Mouse (Mus musculus): ENCODE measurements around the gene Gnptab.

Gene Gnptab

DNA sequence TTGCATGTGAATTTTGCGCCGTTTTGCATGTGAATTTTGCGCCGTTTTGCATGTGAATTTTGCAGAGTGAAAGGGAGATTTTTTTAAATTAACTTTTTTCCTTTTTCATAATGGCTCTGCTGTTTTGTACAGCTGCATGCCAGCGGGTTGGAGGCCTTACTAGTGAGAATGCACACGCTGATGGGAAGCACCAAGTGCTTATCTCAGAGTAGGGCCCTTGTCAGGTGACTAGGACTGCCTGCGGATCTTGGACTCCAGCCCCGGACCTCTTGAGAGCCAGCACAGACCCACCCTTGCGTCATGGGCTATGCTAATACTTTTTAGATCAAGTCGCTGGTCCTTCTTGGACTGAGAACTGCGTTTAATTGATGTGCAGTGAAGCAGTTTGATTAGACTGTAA lies 1.1 kb downstream of the Gnptab start:
- peak; percentile 26 for DNase-seq

DNA sequence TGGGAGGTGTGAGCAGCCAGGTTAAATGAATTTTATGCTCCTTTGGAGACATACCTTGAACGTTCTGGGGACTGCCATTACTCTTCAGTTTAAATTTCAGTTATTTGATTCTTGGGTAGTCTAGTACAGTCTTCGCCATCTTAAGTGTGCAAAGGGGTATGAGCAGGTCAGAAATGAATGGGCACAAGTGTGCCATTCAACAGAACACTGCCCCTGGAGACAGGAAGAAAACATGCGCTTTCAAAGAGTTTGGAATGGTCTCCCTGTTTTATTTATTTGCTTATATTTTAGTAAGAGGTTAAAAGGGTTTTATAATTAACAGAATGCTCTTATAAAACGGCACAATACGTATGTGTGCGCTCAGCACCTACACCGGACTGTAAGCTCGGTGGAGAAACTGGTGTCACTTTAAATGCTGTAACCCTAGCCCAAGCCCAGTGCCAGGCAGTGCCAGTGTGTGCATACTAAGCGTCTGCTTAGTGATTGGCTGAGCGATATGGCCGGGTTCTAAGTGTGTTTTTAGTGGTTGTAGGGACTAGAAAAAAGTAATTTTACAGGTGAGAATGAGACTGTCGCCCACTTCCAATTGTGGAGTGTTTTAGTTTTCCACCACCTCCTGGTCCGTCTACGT lies 1.6 kb downstream of the Gnptab start:
- no peak for DNase-seq

DNA sequence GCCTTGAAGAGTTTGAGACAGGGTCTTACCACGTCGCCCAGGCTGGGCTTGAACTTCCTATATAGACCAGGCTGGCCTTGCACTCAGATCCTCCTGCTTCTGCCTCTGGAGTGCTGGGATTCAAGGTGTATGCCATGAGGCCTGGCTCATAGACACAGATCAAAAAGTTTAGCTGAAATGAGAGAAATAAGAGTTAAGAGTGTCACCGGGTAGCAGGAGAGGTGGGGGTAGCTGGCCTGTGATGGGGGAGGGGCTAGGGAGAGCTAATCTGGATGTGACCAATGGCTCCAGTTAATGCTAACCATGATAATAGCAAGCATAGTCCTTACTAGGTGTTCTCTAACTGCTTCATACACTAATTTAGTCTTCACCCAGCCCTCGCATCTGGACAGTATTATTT lies 2.4 kb downstream of the Gnptab start:
- no peak for DNase-seq

DNA sequence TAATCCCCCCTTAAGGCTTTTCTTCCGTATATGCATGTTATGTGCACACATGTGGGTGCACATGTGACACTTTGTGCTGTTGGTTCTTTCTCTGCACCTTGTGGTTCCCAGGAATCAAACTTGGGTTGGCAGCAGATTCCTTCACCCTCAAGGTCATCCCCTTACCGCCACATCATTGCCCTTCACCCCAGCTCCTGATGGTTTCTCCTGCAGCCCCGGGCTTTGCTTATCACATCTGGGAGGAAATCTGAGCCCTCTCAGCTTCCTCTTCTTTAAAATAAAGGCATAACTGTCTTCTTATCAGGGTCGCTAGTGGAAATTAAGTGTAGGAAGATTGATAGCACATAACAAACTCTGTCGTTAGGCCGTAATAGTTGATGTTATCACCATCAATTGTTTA lies 3.1 kb downstream of the Gnptab start:
- no peak for DNase-seq

DNA sequence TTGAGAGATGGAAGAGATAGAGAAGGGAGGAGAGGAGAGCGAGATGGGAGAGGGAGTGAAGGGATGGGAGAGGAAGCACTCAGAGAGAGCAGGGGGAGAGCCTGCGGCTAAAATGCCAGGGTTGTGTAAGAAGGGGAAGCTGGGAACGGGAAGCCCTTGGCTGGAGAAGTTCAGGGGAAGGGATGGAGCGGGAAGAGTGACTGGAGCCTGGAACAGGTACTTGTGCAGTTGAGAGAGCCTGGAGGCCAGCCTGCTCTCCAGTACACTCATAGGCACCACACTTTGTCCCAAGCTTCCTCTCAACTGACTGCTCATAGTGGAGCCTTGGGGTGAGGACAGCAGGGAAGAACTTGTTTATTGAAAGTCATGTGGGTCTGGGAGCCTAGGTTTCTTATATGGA lies 4.5 kb downstream of the Gnptab start:
- DNase-seq: no peak

DNA sequence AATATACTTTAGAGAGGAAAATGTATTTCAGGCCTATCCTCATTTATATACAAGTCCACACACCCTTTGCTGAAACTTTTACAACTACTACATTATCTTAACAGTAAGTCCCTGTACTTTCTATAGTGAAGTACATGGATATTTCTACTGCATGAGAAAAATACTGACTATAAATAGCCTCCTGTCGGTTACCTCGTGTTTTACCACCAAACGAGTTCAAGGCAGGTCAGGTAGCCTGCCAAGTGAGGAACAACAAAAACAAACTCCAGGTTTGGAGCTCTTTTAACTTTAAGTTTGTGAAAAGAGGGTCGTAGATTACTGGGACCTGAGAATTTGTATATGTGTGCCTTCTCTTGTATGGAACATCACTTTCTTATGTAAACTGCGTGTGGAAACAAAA lies 5.1 kb downstream of the Gnptab start:
- no peak for DNase-seq

DNA sequence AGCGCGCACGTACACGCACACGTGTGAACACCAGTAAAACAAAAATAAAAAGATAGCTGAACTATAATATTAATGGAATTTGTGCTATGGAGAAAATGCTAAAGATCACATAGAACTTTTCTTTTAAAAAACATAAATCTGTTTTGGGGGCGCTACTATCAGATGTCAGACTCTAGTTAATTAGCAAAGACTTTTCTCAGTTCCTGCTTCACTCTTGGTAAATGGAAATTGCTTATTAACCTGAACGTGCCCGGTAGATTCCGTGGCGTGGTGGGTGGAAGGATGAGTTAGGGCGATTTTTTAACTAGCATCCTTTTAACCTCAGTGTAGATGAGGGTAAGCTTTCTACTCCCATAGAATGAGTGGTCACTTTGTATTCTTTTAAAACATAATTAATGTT lies 6.4 kb downstream of the Gnptab start:
- DNase-seq: no peak

DNA sequence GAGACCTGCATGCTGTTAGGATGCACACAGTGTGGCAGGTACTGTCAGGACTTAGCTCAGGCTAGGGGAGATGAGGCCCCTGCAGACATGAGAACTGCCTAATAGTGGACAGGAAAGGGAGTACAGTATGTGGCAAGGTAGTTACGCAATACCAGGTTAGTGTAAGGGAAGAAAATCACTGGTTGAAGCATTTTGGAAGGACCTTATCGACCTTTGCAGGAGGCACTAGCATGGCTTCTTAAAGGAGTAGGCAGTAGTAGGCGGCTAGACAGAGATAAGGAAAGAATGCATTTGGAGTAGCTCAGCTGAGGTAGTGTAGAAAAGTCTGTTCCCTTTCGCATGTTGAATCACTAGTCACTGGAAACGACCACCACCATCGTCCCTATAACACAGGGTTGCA lies 6.8 kb downstream of the Gnptab start:
- DNase-seq: no peak

DNA sequence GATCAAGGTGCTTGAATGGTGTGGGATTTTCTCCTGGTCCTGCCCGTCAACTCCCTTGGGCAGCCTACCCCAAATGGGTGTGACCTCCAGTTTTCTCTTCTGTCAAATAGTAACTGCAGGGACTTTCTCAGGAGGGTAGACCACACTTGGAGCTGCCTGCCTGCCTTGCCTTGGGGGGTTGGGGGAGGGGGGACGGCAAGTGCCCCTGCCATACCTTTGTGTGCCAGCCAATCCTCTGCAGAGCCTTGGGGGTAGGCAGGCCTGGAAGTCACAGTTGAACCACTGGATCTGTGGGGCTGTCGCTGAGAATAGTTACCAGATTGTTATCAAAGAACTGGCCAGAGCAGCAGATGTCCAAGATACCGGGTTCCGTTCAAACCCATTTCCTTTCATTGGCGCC lies 7.3 kb downstream of the Gnptab start:
- no peak for DNase-seq

DNA sequence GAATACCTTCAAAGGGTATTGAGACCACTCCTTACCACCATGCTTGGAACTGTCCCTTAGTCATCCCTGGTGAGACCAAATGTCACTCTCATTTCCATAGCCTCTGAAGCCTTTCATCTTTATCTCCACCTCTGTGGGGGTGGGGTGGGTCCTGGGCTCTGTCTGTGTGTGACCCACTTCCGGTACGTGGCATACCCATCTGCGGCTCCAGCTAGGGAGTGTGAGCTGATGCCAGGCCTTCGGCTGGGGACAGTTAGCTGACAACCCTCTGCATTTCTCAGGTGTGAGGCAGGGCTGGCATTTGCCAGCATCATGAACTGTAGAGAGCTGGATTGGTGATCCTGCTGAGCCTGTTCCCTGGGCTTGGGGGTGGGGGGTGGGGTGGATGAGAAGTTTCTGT lies 10.6 kb downstream of the Gnptab start:
- peak; percentile 83 for DNase-seq

DNA sequence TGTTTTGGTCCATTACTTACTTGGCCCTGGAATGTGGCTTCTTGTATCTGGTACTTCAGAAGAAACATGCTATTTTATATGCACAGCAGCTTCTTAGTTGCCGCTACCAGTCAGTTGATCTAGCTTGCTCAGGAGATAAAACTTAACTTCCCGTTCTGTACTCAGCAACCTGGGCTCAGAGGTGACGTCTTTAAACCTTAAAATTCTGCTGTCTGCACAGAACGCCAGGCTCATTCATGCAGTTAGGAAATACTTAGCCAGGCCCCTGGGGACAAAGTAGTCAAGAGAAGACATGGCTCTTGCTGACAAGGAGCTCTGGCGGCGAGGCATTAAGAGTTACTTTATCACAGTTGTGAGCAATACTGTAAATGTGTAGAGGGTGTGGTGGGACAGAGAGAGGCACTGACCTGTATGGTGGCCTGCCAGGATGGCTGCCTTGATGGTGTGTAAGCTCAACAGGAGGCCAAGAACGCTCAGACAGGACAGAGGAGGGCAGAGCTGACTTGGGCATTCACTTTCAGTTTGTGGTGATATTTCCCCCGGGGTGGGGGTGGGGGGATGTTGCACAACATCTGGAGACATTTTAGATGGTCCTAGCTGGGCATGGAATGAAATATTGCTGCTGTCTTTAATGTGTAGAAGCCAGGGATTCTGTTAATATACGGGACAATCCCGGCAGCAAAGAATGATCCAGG lies 11.3 kb downstream of the Gnptab start:
- peak; percentile 30 for DNase-seq

DNA sequence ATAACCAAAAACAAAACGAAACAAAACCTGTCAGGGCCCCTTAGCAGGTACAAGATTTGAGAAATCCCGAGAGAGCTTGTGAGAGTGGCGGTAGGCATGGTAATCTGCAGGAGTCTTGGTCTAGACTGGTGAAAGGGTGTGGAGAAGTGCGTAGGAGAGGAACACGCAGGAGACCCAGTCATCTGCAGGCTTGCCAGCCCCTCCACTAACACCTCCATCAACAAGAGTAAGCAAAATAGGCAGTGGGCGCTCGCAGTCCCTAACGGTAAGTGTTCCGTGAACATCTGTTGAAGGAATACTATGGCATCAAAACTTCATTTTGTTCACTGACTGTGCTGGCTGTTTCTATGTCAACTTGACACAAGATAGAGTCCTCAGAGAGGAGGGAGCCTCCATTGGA lies 12.6 kb downstream of the Gnptab start:
- no peak for DNase-seq

DNA sequence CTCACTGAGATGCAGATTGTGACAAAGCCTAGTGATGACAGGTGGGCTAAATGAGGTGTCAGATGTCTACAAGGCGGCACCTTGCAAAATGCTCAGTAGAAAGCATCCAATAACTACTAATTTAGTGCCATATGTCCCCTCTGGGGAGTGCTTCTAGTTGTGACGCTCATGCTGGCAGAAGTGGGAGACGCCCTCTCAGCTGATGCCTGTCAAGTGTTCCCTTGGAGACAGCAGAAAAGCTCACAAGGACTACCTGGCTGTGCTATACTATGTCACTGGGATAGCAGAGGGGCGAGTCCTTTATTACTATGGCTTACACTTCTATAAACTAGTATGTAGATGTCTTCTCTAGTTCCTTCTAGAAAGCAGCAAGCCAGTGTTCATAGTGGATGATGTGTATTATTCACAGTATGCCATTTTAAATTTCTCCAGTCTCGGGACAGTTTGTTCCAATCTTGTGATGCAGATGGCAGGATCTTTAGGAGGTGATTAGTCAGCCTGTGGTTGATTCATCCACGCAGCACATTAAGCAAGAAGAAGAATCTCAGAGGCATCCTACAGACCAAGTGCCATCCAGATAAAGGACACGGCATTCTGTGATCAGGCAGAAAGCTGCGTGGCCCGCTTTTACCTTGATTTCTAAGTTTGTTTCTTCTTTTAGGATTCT lies 13.4 kb downstream of the Gnptab start:
- no peak for DNase-seq

DNA sequence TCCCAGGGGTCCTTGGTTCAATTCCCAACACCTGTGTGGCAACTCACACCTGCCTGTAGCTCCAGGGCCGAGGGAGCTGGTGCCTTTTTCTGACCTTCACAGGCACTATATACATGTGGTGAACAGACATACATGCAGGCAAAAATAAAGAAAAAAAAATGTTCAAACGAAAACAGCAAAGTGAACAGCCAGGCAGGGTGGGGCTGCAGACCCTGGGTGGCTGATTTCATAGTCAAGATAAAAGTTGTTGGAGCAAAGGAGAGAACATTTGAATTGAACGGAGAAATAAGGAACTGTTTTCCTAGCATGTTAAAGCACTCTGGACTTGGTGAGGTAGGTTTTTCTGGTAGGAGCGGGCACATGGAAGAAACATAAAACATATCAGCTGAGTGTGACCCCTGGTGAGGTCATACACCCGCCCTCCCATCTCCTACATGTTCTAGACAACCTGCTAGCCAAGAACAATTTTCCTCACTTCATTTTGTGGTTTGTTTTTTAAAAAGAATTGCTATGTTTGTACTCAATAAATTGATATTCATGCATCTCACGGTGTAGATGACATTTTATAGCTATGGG lies 19.8 kb downstream of the Gnptab start:
- no peak for DNase-seq

DNA sequence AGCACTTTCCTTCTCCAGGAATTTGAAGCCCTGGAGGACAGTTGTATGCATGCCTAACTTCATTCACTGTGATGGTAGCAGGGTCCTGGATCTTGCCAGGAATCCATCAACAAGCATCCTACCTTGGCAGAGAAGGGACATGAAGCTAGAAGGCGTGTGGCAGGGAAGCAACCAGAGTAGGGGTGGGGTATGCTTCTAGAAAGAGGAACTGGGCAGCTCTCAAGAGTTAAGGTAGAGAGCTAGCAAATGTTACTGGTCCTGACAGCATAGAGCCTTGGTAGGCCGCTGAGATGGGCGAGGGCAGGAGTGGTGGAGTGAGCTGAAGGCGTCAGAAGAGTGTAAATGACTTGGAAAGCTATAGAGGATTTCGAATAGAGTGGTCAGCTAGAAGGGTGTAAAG lies 20.3 kb downstream of the Gnptab start:
- no peak for DNase-seq

DNA sequence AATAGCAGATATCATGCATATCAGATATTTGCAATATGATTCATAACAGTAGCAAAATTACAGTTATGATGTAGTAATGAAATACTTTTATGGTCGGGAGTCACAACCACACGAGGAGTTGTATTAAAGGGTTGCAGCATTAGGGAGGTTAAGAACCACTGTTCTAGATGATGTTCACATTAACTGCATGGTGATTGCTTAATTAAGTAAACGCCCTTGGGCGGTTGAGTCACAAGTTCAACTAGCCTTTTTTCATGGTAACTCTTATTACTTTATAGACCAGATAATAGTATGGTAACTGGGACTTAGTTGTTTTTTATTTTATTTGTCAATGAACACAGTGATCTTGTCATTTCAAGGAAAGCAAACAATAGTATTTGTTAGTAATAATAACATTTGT lies 24.1 kb downstream of the Gnptab start:
- DNase-seq: no peak

DNA sequence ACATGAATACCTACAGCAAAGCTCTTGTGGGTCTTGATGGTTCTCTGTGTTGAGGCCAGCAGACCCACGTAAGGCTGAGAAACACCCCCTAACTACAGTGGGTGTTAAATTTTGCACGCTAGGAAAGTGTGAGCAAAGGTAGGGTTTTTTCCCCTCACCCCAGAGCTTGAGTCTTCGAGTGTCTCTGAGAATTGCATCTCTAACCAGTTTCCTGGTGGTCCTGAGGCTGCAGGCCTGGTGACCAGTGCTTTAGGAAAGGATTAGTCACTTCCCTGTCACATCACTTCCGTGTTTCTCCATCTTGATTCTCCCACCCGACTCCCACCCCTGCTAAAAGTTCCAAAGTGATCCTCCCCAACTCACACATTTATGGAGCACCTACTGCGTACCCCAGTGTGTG lies 25.3 kb downstream of the Gnptab start:
- no peak for DNase-seq

DNA sequence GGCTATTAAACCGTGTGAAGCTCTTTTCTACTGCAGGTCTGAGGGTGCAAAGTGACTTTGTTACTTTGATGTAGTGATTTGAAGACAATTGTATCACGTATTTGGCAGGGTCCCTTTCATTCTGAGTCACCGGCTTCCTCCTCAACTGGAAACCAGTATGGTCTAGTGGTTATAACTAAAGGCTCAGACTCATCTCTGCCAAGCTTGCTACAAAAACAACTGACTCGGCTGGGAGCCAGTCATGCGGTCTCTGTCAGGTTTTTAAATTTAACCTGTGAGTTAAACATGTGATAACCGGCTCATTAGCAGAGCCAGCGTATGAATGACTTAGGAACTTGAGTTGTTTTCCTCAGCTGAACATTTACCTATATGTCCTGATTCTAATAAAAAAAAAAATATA lies 26.9 kb downstream of the Gnptab start:
- no peak for DNase-seq

DNA sequence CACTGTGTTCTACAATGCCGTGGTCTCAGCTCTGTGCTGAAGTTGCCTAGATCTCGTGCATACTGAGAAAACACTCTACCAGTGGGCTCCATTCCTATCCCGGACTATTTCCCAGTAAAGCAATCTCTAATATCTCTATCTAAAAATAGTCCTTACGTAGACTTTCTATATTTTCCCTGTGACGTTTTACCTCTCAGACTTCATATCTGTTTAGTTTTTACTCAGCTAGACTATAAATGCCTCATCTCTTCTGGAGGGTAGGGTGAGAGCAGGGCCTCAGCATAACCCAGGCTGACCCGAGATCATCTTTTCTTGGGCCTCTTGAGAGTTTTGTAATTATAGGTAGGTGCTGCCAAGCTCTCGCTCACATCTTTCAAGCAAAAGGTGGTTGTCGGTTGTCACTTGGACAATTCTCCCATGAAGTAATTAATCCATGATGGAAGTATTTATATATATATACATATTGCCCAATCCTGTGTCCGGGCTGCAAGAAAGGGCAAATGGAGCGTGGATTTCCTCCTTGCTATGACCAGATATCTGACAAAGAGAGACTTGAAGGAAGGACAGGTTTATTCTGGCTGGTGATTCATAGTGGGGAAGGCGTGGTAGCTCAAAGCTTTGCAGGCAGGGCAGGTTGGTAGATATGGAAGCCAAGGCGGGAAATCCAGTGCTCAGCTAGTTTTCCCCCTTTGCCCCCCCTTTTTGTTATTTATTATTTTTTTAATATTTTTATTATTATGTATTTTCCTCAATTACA lies 29.1 kb downstream of the Gnptab start:
- DNase-seq: no peak

DNA sequence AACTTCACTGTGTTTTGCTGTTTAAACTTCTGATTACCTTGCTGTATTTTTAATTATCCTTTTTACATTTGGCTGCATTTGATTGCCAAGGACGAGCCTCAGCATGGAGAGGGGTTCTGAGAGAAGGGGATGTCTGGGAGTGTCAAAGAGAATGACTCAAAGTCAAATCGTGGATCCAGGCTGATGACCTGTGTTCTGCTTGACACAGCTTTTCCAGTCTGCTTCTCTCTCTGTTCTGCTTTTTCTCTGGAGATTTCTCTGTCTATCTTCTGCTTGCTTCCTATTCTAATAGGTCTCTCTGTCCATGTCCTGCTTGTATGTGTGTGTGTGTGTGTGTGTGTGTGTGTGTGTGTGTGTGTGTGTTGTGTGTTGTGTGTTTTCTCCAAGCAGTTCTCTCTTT lies 30.8 kb downstream of the Gnptab start:
- DNase-seq: no peak

DNA sequence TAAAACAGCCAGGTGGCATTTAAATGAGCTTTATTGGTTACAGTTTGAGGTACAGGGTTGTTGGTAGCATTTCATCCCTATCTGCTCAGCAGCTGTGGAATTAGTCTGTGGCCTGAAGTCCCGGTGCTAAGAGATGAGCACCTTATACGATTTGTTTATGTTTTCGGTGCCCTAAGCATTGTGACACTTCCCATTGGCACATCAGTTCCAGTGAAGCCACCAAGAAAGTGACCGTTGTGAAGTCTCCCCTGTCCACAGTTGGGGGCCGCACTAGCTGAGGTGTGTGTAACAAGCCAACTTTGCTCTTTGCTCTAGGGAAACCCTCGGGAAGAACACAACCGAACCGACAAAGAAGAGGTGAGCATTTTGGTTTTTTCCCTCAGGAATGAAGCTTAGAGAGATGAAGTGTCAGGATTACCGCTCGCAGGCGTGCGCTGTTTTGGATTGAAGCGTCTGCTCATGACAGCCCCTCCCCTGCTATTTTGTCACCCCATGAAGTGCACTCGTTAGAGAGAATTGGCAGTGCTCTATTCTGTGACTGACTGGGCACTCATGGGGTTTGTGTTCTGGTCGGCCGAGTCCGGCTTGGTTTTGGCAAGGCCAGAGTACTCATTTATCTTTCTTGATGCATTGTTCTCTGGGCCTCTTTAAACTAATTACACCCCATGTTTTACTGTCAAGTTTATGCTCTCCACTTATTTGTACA lies 33.5 kb downstream of the Gnptab start:
- no peak for DNase-seq

DNA sequence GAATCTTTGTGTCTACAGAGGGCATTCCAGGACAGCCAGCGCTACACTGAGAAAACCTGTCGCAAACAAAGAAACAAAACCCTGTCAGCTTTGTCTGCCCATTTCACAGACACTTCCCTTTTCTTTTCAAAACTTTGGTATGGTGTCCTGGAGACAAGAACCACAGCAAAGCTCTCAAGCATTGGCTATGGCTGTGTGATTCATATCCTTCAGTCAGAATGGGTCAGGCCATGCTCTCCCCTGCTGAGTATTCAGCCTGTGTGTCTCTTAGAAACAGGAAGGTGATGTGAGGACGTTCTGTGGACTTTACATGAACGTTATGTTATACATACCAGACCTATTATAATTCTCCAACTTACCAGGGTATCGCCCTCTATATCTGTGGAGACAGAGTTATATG lies 38.8 kb downstream of the Gnptab start:
- no peak for DNase-seq

DNA sequence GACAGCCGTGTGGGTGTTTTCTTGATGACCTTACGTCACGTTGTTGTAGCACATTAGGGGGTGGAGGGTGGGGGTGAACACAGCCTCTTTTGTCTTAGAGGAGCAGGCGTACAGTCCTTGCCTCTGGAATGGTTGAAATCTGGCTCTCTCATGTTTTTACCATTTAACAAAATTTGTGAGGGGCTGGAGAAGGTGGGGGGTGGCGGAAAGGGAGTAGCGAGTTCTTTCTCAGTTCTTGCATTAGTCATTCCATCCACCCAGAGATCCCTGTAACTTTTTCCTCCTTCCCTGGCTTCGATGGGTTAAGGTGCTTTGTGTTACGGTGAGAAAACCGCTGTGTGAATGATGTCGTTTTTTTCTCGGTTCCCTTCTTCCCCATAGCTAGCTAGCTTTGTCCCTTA lies 41.2 kb downstream of the Gnptab start:
- DNase-seq: no peak

All from thymus, postnatal 25 days (tissue).